Mouse (Mus musculus) erythroblast, embryonic 14.5 days (primary cell): ENCODE measurements around the gene Tmem191c.

Source experiments
- GATA1 ChIP-seq: IDR thresholded peaks from 2 replicates; pipeline ENCODE4 v1.6.1; 2012; ENCODE audit warnings: low read length, inconsistent platforms, mixed read lengths
- TAL1 ChIP-seq: IDR thresholded peaks from 3 replicates; pipeline ENCODE4 v1.6.1; 2012; ENCODE audit warnings: low read length, inconsistent platforms, mixed read lengths

- no peak for TF ChIP-seq TAL1
- no peak for TF ChIP-seq GATA1
Observed at GRCm38 (mm10) chr16:17307461-17307860, 31.6 kb downstream of the Tmem191c start.
